Mouse (Mus musculus) CH12F3 (cell line): ENCODE results near the gene Mrpl58.

Experiments
- in situ Hi-C: fragments of 300-500 bp; cut with MboI; formaldehyde crosslinking; loops from 2 replicates; pipeline ENCODE4 v1.14.3; 2020; ENCODE audit warnings: low sequenced_read_pairs

The Mrpl58 gene

DNA sequence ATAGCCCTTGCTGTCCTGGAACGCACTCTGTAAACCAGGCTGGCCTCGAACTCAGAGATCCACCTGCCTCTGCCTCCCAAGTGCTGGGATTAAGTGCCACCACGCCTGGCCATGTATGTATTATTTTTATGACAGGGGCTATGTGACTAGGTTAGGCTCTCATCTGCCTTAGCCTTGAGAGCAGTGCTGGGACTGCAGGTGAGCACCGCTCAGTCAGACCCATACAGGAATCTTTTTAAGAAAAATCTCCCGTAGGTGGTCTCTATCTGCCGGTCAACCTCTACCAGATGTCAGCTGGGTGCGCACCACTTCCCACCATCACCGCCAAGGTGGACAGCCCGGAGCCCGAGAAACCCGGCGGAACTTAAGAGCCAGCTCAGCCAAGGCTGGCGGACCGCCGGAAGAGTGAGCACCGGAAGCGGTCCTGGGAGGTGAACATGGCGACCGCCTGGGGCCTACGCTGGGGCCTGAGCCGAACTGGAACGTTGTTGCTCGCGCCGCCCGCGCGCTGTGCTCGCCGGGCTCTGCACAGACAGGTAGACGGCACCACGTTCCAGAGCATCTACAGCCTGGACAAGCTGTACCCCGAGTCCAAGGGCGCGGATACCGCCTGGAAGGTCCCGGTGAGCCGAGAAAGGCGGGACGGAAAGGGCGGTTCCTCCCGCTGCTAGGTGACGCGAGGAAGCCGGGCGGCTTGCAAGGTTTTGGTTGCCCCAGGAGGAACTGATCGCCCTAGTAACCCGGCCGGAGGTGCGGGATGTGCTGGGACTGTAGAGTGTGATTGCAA lies at the start of gene Mrpl58:
Gene Mrpl58 (plus strand): TSS at position 415 of the 787 bp plus-strand sequence.
- in situ Hi-C loops = no loop called here

GRCm38 (mm10) chr11:115354183-115354582 lies 49.4 kb upstream of the Mrpl58 start:
- in situ Hi-C loops = no loop called here

- in situ Hi-C loops = no loop called here
Measured at GRCm38 (mm10) chr11:115358468-115358867, 45.1 kb upstream of the Mrpl58 start.

GRCm38 (mm10) chr11:115359293-115359692 lies 44.3 kb upstream of the Mrpl58 start:
- in situ Hi-C loops = no loop called here

GRCm38 (mm10) chr11:115359726-115360125 lies 43.8 kb upstream of the Mrpl58 start:
- in situ Hi-C loops = no loop called here

DNA sequence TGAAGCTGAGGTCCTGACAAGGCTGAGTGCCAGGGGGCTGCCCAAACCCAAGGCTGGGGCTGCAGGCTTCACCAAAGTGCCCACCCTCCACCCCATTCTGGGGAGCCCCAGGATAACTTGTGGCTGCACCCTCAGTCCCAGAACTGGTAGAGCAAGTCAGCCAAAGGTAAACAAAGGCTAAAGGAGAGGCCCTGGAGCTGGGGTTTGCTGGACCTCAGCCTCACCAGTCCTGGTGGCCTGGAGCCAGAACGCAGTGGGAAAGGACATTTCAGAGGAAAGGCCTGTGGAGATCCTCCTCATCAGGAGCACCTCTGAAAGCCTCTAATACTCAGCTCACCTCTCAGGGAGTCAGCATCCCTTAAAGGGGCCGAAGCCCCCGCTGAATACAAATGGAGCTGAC lies 39.4 kb upstream of the Mrpl58 start:
- in situ Hi-C loops = no loop called here

GRCm38 (mm10) chr11:115366039-115366705 lies 37.4 kb upstream of the Mrpl58 start:
- in situ Hi-C loops = no loop called here

- in situ Hi-C loops = no loop called here
Measured at GRCm38 (mm10) chr11:115366706-115367394, 36.7 kb upstream of the Mrpl58 start.

DNA sequence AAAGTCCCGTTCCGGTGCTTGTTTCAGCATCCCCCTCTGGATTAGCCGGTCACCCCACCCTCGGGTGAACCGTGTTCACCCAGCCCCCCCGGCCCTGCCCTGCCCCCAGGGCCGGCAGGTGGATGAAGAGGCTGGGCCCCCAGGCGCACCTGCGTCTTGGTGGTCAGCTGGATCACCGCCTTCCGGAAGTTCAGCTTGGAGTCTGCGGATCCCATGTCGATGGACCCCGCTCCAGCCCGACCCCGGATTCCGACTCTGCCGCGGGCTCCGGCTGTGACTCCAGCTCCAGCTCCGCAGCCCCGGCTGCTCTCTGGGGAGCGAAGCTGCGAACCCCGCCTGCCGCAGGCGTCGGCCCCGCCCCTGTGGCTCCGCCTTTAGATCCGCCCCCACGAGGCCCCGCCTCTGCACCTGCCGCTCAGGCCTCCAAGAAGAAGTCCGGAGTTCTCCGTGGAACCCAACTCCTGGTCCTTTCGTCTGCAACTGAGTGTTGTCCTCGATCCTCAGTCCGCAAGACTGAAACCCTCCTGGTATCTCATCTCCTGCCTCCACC lies 36.1 kb upstream of the Mrpl58 start, which contains the start of gene Hid1:
Gene Hid1 (minus strand): TSS at position 362 of the 550 bp plus-strand sequence.
- in situ Hi-C loops = no loop called here

DNA sequence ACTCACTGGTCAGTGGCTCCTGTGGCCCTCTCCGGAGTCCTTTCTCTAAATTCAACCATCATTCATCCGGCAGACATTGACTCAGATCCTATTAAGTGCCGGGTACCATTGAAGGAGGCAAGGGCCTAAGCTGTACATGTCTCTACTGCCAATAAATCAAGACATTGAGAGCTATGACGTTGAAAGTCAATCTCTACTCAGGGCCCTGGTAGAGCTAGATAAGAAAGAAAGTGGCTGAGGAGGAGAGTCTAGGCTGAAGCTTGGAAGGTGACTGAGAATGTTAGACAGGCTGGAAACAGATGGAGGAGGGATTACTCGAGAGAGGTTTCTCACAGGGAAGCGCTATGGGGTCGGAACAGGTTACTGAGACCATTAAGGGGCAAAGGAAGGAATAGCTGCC lies 33.2 kb upstream of the Mrpl58 start:
- in situ Hi-C loops = no loop called here

DNA sequence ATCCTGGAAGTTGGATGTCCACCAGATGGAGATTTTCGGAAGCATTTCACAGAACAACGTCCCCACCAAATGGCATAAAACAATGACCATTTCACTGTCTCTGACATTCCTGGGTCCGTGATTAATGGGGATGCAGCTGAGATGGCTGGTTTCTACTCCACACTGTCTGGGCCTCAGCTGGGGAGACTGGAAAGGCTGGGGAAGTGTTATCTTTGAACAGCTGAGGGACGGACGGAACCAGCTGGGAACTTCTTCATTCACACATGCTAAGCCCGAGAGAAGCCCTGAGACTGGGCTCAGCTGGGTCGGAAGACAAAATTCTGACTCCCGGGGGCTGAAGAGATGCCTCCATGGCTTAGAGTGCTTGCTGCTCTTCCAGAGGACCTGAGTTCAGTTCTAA lies 32.2 kb upstream of the Mrpl58 start:
- in situ Hi-C loops = no loop called here

DNA sequence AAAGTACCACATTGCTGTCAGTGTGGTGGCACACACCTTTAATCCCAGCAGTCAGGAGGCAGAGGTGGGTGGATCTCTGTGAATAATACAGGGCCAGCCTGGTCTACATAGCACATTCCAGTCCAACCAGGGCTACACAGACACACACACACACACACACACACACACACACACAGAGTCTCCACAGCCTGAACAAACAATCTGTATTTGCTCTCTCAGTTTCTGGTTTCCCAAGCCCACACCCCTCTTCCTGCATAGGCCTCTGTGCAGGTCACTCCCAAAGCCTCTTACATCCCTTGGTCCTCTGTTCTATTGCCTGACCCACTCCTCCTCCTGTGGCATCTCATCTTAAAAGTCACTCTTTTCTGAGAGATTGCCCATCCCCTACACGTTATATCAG lies 31.5 kb upstream of the Mrpl58 start:
- in situ Hi-C loops = no loop called here

- in situ Hi-C loops = no loop called here
Measured at GRCm38 (mm10) chr11:115372737-115373136, 30.8 kb upstream of the Mrpl58 start.

- in situ Hi-C loops = no loop called here
Measured at GRCm38 (mm10) chr11:115373805-115374694, 29.5 kb upstream of the Mrpl58 start.

DNA sequence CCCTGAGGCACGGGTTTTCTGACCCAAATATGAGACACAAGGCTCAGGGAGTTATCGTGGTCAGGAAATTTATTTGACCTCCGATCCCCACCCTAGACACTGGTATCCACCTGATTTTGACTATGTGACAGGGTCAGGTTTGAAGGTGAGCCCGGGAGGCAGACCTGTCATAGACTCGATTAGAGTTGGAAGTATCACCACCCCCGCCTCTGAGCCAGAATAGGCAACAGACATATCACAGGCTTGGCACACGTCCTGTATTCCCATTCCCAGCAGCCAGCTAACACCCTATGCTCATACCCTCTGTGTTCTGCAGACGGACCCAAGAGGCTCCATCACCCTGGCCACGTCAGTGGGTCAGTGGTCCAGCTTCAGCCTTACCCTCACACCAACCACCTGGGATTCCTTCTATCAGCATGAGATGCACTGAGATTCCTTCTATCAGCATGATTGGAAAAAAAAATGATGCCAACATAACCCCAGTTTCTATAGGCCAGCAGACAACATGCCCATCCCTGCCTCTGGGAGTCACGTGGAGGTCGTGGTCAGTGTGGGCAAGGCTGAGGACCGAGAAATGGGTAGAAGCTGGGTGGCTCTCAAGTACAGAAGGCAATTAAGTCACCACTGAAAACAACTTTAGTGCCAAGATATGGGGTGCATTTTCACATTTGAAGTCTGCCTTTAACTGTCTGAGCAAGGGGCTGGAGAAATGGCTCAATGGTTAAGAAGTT lies 28.7 kb upstream of the Mrpl58 start:
- in situ Hi-C loops = no loop called here

GRCm38 (mm10) chr11:115376722-115377121 lies 26.8 kb upstream of the Mrpl58 start:
- in situ Hi-C loops = no loop called here

- in situ Hi-C loops = no loop called here
Measured at GRCm38 (mm10) chr11:115377254-115377653, 26.3 kb upstream of the Mrpl58 start.

DNA sequence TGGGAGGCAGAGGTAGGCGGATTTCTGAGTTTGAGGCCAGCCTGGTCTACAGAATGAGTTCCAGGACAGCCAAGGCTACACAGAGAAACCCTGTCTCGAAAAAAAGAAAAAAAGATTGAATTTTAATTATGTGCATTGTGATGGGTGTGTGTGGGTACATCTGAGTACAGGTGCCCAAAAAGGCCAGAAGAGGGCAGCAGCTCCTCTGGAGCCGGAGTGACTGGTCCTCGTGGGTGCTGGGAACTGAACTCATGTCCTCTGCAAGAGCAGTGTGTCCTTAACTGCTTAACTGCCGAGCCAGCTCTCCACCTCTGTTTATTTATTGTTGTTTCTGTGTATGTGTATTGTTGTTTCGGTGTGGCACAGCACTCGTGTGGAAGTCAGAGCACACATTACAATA lies 25.7 kb upstream of the Mrpl58 start:
- in situ Hi-C loops = no loop called here

DNA sequence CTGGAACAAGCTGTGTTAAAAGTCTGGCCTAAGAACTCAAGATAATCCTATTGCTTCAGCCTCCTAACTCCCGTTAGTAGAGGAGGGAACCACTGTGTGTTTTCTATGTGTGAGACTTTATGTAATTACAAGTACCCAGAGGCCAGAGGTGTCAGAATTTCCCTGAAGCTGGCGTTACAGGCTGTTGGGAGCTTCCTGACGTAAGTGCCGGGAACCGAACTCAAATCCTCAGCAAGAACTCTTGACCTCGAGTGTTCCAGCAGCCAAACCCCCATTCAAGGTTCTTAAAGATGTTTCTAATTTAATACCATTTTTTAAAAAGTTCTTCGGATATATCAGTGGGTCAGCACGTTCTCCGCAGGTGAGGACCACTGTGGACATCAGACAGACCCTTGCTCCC lies 22.3 kb upstream of the Mrpl58 start:
- in situ Hi-C loops = no loop called here
